Mouse (Mus musculus): Measurements from ENCODE around the gene Hebp2. TPM values are rescaled to one million over a fixed set of nuclear protein-coding genes. Genes with fewer than 3 reads are reported as not detected.
"Not testable (repeated sequence)": the region's sequence is repeated elsewhere in the genome, so short reads cannot be mapped to it uniquely, and the experiment has no call there.

Gene Hebp2
- polyA plus RNA-seq (2016; fragmentation: Nextera tagmentation; extraction: Ambion mirVana), result 15.1 and 15.8 TPM in 2 replicates

DNA sequence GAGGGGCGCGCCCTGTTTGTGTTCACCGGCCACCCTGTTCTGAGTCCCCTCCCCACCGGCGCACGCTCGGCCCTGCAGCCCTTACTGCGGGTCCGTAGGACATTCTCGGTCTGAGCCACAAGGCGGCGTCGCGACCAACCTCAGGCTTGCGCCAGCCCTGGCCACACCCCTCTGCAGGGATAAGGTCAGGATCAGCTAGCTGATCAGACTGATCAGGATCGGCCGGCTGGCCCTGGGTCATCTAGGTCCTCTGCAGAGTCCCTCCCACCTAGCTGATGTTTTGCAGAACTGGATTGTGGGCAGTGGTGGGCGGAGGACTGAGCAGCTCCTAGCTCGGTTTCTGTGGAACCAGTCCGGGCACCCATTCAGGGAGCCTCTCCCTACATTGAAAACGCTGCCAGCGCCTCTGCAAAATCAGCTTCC is at the start of gene Hebp2:
Gene Hebp2 (minus strand): TSS at position 264 of the 423 bp plus-strand sequence.
- Histone ChIP-seq H3K4me3 (peak within 1 kb of the TSS; percentile 69), H3K9me3 (no peaks in the 10 kb centered on the region), H3K4me1 (replicated peaks) (peaks cover 28% of the 10 kb centered on the region), H3K27me3 (ENCODE audit: insufficient read depth, poor library complexity, severe bottlenecking) (no peaks in the 10 kb centered on the region), H3K27ac (peak within 1 kb of the TSS; percentile 87), H3K36me3 (no peaks in the 10 kb centered on the region)
- under 1% methylated on average over 22 of the region's 22 CpGs for WGBS
- DNase-seq (ENCODE audit: low spot score), result peak; percentile 92

DNA sequence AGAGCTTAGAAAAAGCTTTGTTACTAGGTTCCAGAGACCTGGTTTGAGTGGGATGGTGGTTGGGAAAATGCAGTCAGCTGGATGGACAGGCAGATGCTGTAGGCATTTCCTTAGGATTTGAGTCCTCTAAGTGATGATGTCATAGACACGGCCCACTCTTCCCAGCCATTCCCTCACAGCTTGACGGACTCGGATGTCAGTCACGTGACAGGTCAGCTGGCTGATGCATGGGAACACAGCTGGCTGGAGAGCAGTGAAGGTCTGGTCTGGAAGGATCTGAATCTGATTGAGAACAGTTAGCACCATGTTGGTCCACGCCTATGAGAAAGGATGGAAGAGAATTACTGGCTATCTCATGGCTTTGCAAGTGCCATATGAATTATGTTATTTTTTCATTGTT is 43.6 kb upstream of the Hebp2 start:
- Histone ChIP-seq H3K27ac (no peak overlapping the region), H3K27me3 (ENCODE audit: insufficient read depth, poor library complexity, severe bottlenecking) (peaks cover 4% of the 10 kb centered on the region; the same call in 1 of the 2 replicates), H3K4me3 (no peak overlapping the region), H3K36me3 (peaks cover 7% of the 10 kb centered on the region; the same call in 1 of the 2 replicates), H3K9me3 (no peaks in the 10 kb centered on the region), H3K4me1 (replicated peaks) (no peaks in the 10 kb centered on the region)
- 89% methylated on average over 5 of the region's 5 CpGs for WGBS
- no peak for DNase-seq (ENCODE audit: low spot score)

GRCm38 (mm10) chr10:18584188-18584587 is 38.3 kb upstream of the Hebp2 start:
- H3K27ac ChIP-seq, result no peak overlapping the region
- 9% methylated on average over 7 of the region's 7 CpGs for WGBS
- peaks cover 4% of the 10 kb centered on the region; the same call in 1 of the 2 replicates for H3K27me3 ChIP-seq (ENCODE audit: insufficient read depth, poor library complexity, severe bottlenecking)
- no peaks in the 10 kb centered on the region for H3K9me3 ChIP-seq
- H3K36me3 ChIP-seq, result no peaks in the 10 kb centered on the region
- no peak overlapping the region for H3K4me3 ChIP-seq
- peaks cover 5% of the 10 kb centered on the region for H3K4me1 ChIP-seq (replicated peaks)
- DNase-seq (ENCODE audit: low spot score), result peak; percentile 7

- Histone ChIP-seq H3K4me1 (replicated peaks) (no peaks in the 10 kb centered on the region), H3K27me3 (ENCODE audit: insufficient read depth, poor library complexity, severe bottlenecking) (no peaks in the 10 kb centered on the region), H3K36me3 (no peaks in the 10 kb centered on the region), H3K9me3 (no peaks in the 10 kb centered on the region), H3K27ac (no peak overlapping the region), H3K4me3 (no peak overlapping the region)
- DNase-seq (ENCODE audit: low spot score), result no peak
- WGBS, result 64% methylated on average over 2 of the region's 2 CpGs
Measured at GRCm38 (mm10) chr10:18572581-18572980, 26.7 kb upstream of the Hebp2 start.

DNA sequence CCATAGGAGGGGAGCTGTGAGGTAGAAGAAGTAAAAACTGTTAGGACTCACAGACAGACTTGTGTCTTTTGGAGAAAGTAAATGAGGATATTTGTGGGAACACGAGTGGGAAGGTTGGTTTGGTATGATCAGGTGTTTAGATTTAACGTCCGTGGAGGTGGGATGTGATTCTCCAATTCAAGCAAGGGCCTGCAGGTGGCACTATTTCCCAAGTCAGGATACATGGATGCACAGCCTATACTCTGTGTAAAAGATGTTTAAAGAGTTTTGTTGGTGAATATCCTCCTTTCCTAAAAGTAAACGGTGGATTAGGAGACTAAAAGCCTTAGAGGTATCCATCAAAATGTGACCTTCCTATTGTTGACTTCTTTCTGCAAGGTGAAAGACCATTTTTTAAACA is 17.1 kb upstream of the Hebp2 start:
- Histone ChIP-seq H3K9me3 (no peaks in the 10 kb centered on the region), H3K27ac (no peak overlapping the region), H3K27me3 (ENCODE audit: insufficient read depth, poor library complexity, severe bottlenecking) (no peaks in the 10 kb centered on the region), H3K4me1 (replicated peaks) (no peaks in the 10 kb centered on the region), H3K36me3 (no peaks in the 10 kb centered on the region), H3K4me3 (no peak overlapping the region)
- peak; percentile 26 for DNase-seq (ENCODE audit: low spot score)
- WGBS, result 16% methylated on average over 4 of the region's 4 CpGs

DNA sequence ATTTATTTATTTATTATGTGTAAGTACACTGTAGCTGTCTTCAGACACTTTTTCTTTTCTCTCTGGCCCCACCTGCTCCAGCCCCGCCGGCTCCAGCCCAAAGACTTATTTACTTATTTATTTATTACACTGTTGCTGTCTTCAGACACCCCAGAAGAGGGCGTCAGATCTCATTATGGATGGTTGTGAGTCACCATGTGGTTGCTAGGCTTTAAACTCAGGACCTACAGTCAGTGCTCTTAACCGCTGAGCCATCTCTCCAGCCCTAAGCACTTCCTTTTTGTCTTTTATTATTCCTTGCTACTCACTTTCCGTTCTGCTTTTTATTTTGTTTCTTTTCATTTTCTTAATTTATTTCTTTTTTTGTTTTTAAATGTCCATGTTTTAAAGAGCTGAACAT is 15.6 kb upstream of the Hebp2 start:
- Histone ChIP-seq H3K4me1 (replicated peaks) (no peaks in the 10 kb centered on the region), H3K9me3 (no peaks in the 10 kb centered on the region), H3K27ac (no peak overlapping the region), H3K27me3 (ENCODE audit: insufficient read depth, poor library complexity, severe bottlenecking) (no peaks in the 10 kb centered on the region), H3K4me3 (no peak overlapping the region), H3K36me3 (no peaks in the 10 kb centered on the region)
- 53% methylated on average over 5 of the region's 5 CpGs for WGBS
- no peak for DNase-seq (ENCODE audit: low spot score)

- not testable (repeated sequence) for H3K9me3 ChIP-seq; H3K27me3 ChIP-seq (ENCODE audit: insufficient read depth, poor library complexity, severe bottlenecking); H3K36me3 ChIP-seq; DNase-seq (ENCODE audit: low spot score); H3K4me1 ChIP-seq (replicated peaks); H3K27ac ChIP-seq; H3K4me3 ChIP-seq
- 84% methylated on average over 9 of the region's 9 CpGs for WGBS
Measured at GRCm38 (mm10) chr10:18559076-18559475, 13.2 kb upstream of the Hebp2 start.

- DNase-seq (ENCODE audit: low spot score), result peak; percentile 69
- WGBS, result 4% methylated on average over 35 of the region's 35 CpGs
Measured at GRCm38 (mm10) chr10:18549321-18550216, 3.7 kb upstream of the Hebp2 start.

DNA sequence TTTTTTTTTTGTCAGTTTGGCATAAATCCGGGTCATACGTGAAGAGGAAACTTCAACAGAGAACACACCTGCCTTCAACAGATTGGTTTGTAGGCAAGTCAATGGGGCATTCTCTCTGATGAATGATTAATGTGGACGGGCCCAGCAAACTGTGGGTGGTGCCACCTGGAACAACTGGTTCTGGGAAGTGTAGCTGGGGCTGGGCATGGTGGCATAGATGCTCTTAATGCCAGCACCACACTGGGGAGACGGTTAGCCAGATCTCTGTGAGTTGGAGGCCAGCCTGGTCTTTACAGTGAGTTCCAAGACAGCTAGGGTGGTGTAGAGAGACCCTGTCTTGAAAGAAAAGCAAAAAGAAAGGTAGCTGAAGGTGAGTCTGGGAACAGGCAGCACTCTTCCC is 1.5 kb upstream of the Hebp2 start:
- Histone ChIP-seq H3K9me3 (no peaks in the 10 kb centered on the region), H3K36me3 (no peaks in the 10 kb centered on the region), H3K27ac (no peak overlapping the region), H3K4me3 (no peak overlapping the region), H3K4me1 (replicated peaks) (peaks cover 28% of the 10 kb centered on the region), H3K27me3 (ENCODE audit: insufficient read depth, poor library complexity, severe bottlenecking) (no peaks in the 10 kb centered on the region)
- DNase-seq (ENCODE audit: low spot score), result no peak
- WGBS, result 85% methylated on average over 4 of the region's 4 CpGs

More at GRCm38 (mm10) chr10:18549321-18550216, 3.7 kb upstream of the Hebp2 start:
- Histone ChIP-seq H3K9me3 (no peaks in the 10 kb centered on the region), H3K27me3 (ENCODE audit: insufficient read depth, poor library complexity, severe bottlenecking) (no peaks in the 10 kb centered on the region), H3K27ac (peak overlapping the region; percentile 51), H3K36me3 (no peaks in the 10 kb centered on the region), H3K4me3 (peak overlapping the region; percentile 55), H3K4me1 (replicated peaks) (peaks cover 28% of the 10 kb centered on the region)

DNA sequence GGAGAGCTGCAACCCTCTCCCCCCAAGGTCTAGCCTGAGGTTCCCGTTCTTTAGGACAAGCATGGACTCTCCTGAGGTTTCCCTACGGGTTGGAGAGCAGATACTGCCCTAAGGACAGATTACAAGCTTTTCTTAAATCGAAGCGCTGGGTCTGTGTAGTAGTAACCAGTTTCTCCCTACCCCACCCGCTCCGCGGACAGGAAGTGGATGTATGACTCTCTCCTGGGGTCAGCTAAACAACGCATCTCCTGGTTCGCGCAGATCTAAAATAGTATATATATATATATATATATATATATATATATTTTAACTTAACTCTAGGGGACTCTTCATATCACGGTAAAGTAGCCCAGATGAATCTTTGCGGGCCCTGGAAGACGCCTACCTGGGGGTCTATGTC is 567 bp downstream of the Hebp2 start:
- peak overlapping the region; percentile 87 for H3K27ac ChIP-seq
- DNase-seq (ENCODE audit: low spot score), result no peak
- peaks cover 27% of the 10 kb centered on the region for H3K4me1 ChIP-seq (replicated peaks)
- WGBS, result 6% methylated on average over 13 of the region's 13 CpGs
- H3K27me3 ChIP-seq (ENCODE audit: insufficient read depth, poor library complexity, severe bottlenecking), result no peaks in the 10 kb centered on the region
- no peaks in the 10 kb centered on the region for H3K36me3 ChIP-seq
- H3K9me3 ChIP-seq, result no peaks in the 10 kb centered on the region
- H3K4me3 ChIP-seq, result peak overlapping the region; percentile 69

GRCm38 (mm10) chr10:18536889-18537288 is 9.0 kb downstream of the Hebp2 start:
- WGBS, result 98% methylated on average over 2 of the region's 2 CpGs
- H3K27me3 ChIP-seq (ENCODE audit: insufficient read depth, poor library complexity, severe bottlenecking), result no peaks in the 10 kb centered on the region
- H3K4me3 ChIP-seq, result no peak overlapping the region
- H3K36me3 ChIP-seq, result peaks cover 40% of the 10 kb centered on the region
- DNase-seq (ENCODE audit: low spot score), result no peak
- peaks cover 12% of the 10 kb centered on the region for H3K4me1 ChIP-seq (replicated peaks)
- H3K27ac ChIP-seq, result no peak overlapping the region
- no peaks in the 10 kb centered on the region for H3K9me3 ChIP-seq

GRCm38 (mm10) chr10:18532293-18532692 is 13.6 kb downstream of the Hebp2 start:
- H3K27me3 ChIP-seq (ENCODE audit: insufficient read depth, poor library complexity, severe bottlenecking), result no peaks in the 10 kb centered on the region
- 73% methylated on average over 8 of the region's 8 CpGs for WGBS
- peaks cover 64% of the 10 kb centered on the region for H3K36me3 ChIP-seq
- no peak overlapping the region for H3K4me3 ChIP-seq
- H3K4me1 ChIP-seq (replicated peaks), result peaks cover 4% of the 10 kb centered on the region; the same call in 1 of the 2 replicates
- no peaks in the 10 kb centered on the region for H3K9me3 ChIP-seq
- no peak for DNase-seq (ENCODE audit: low spot score)
- no peak overlapping the region for H3K27ac ChIP-seq

DNA sequence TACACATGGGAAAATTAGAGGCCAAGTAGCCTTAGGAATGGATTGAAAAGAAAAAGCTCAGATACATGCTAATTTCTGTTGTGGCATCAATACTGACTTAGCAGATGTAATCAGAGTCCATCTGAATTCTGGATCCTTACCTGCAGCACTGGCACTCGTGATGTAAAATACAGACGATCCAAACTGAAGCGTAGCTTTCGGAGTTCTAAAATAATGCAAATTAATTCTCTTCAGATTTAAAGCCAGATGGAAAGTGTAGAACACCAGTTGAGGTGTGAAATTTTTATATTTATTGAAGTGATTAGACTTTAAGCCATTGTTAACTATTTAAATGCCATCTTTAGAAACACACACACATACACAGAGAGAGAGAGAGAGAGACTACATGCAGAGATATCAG is 15.7 kb downstream of the Hebp2 start:
- Histone ChIP-seq H3K36me3 (peaks cover 67% of the 10 kb centered on the region), H3K9me3 (no peaks in the 10 kb centered on the region), H3K4me1 (replicated peaks) (peaks cover 24% of the 10 kb centered on the region), H3K27me3 (ENCODE audit: insufficient read depth, poor library complexity, severe bottlenecking) (no peaks in the 10 kb centered on the region), H3K4me3 (no peak overlapping the region), H3K27ac (no peak overlapping the region)
- WGBS, result 93% methylated on average over 4 of the region's 4 CpGs
- DNase-seq (ENCODE audit: low spot score), result no peak
